Mouse (Mus musculus) MEL (cell line): ENCODE measurements around the gene Lhfp. TPM values are rescaled to one million over a fixed set of nuclear protein-coding genes. Genes with fewer than 3 reads are reported as not detected.

Experiments used
- DNase-seq: peaks from one replicate; pipeline ENCODE4 v3.0.0; 2011; ENCODE audit warnings: low read depth, low spot score
- H3K27ac ChIP-seq: 2 replicates; pipeline ENCODE4 v1.5.1; 2012; ENCODE audit warnings: low read depth, mild to moderate bottlenecking, control low read depth, low read length, moderate library complexity; ENCODE audit not compliant: control insufficient read depth
- H3K27me3 ChIP-seq, 2 experiments: fragments of 150-350 bp in 1 of 2; sonication (generic) in 1 of 2; 2 replicates each; pipeline ENCODE4 v1.6.1; 2012; ENCODE audit warnings: low read length in 2 of 2, mild to moderate bottlenecking in 2 of 2, improper control_type of control experiment in 1 of 2, moderate library complexity in 1 of 2; ENCODE audit not compliant: insufficient read depth in 2 of 2, control insufficient read depth in 1 of 2
- H3K36me3 ChIP-seq, 2 experiments: 2 replicates each; pipeline ENCODE4 v1.6.1; 2012 to 2014; ENCODE audit warnings: low read length in 2 of 2, improper control_type of control experiment in 1 of 2, inconsistent platforms in 1 of 2, mild to moderate bottlenecking in 1 of 2; ENCODE audit not compliant: insufficient read depth in 2 of 2, control insufficient read depth in 1 of 2
- H3K4me1 ChIP-seq, 2 experiments: fragments of 150-350 bp in 1 of 2; sonication (generic) in 1 of 2; 2 replicates each; pipeline ENCODE4 v1.6.1; 2012; ENCODE audit warnings: low read length in 2 of 2, improper control_type of control experiment in 1 of 2, mild to moderate bottlenecking in 1 of 2; ENCODE audit not compliant: insufficient read depth in 2 of 2, control insufficient read depth in 1 of 2
- H3K4me3 ChIP-seq, 2 experiments: fragments of 150-350 bp in 1 of 2; sonication (generic) in 1 of 2; 2 replicates each; pipeline ENCODE4 v1.5.1; 2012; ENCODE audit warnings: low read depth in 2 of 2, low read length in 2 of 2, mild to moderate bottlenecking in 2 of 2, moderate library complexity in 2 of 2, control low read depth in 1 of 2, improper control_type of control experiment in 1 of 2; ENCODE audit not compliant: control insufficient read depth in 1 of 2, insufficient read depth in 1 of 2
- H3K79me2 ChIP-seq: 2 replicates; pipeline ENCODE4 v1.6.1; 2012; ENCODE audit warnings: mild to moderate bottlenecking, low read length, moderate library complexity; ENCODE audit not compliant: control insufficient read depth, poor library complexity, insufficient read depth
- H3K9ac ChIP-seq: 2 replicates; pipeline ENCODE4 v1.6.1; 2012; ENCODE audit warnings: low read depth, mild to moderate bottlenecking, control low read depth, low read length, moderate library complexity; ENCODE audit not compliant: control insufficient read depth, poor library complexity, severe bottlenecking
- H3K9me3 ChIP-seq: fragments of 150-350 bp; sonication (generic); replicated peaks from 2 replicates; pipeline ENCODE4 v1.6.1; 2012; ENCODE audit warnings: mild to moderate bottlenecking, low read length, improper control_type of control experiment, moderate library complexity; ENCODE audit not compliant: insufficient read depth
- CHD1 ChIP-seq: IDR thresholded peaks from 2 replicates; pipeline ENCODE4 v1.6.1; 2012; ENCODE audit warnings: low read depth, mild to moderate bottlenecking, inconsistent platforms, low read length, improper control_type of control experiment
- E2F4 ChIP-seq: IDR thresholded peaks from 2 replicates; pipeline ENCODE4 v1.6.1; 2011; ENCODE audit warnings: low read depth, low read length, improper control_type of control experiment, borderline replicate concordance
- ELF1 ChIP-seq: IDR thresholded peaks from 2 replicates; pipeline ENCODE4 v1.6.1; 2014; ENCODE audit warnings: low read depth, mild to moderate bottlenecking, inconsistent platforms, low read length, improper control_type of control experiment, moderate library complexity
- EP300 ChIP-seq, 2 experiments: IDR thresholded peaks; 2 replicates each; pipeline ENCODE4 v1.6.1; 2011; ENCODE audit warnings: improper control_type of control experiment in 2 of 2, low read length in 2 of 2, low read depth in 1 of 2, mild to moderate bottlenecking in 1 of 2
- GABPA ChIP-seq: IDR thresholded peaks from 2 replicates; pipeline ENCODE4 v1.6.1; 2012; ENCODE audit warnings: low read depth, mild to moderate bottlenecking, inconsistent platforms, low read length, improper control_type of control experiment, moderate library complexity
- GATA1 ChIP-seq: IDR thresholded peaks from 2 replicates; pipeline ENCODE4 v1.6.1; 2011; ENCODE audit warnings: low read depth, low read length, improper control_type of control experiment
- JUND ChIP-seq: IDR thresholded peaks from 2 replicates; pipeline ENCODE4 v1.6.1; 2011; ENCODE audit warnings: low read depth, mild to moderate bottlenecking, improper control_type of control experiment, low read length
- MAX ChIP-seq: IDR thresholded peaks from 2 replicates; pipeline ENCODE4 v1.6.1; 2011; ENCODE audit warnings: low read length, improper control_type of control experiment
- MEF2A ChIP-seq: IDR thresholded peaks from 2 replicates; pipeline ENCODE4 v1.6.1; 2014; ENCODE audit warnings: low read depth, mild to moderate bottlenecking, inconsistent platforms, low read length, improper control_type of control experiment; ENCODE audit not compliant: poor library complexity, insufficient replicate concordance, severe bottlenecking; ENCODE audit errors: extremely low read depth
- MXI1 ChIP-seq: IDR thresholded peaks from 2 replicates; pipeline ENCODE4 v1.6.1; 2011; ENCODE audit warnings: mild to moderate bottlenecking, low read depth, low read length, improper control_type of control experiment
- MYC ChIP-seq: IDR thresholded peaks from 2 replicates; pipeline ENCODE4 v1.6.1; 2011; ENCODE audit warnings: low read depth, mild to moderate bottlenecking, low read length, improper control_type of control experiment, moderate library complexity
- POLR2A ChIP-seq, 2 experiments: IDR thresholded peaks; 2 replicates each; pipeline ENCODE4 v1.6.1; 2011 to 2012; ENCODE audit warnings: low read length in 2 of 2, mild to moderate bottlenecking in 2 of 2, control low read depth in 1 of 2, improper control_type of control experiment in 1 of 2, low read depth in 1 of 2, moderate library complexity in 1 of 2; ENCODE audit not compliant: control insufficient read depth in 1 of 2, insufficient read depth in 1 of 2, poor library complexity in 1 of 2
- POLR2AphosphoS2 ChIP-seq: IDR thresholded peaks from 2 replicates; pipeline ENCODE4 v1.6.1; 2011; ENCODE audit warnings: low read length, improper control_type of control experiment
- POLR2AphosphoS5 ChIP-seq: IDR thresholded peaks from 2 replicates; pipeline ENCODE4 v1.6.1; 2012; ENCODE audit warnings: low read depth, borderline replicate concordance, mild to moderate bottlenecking, inconsistent platforms, low read length, moderate library complexity, mixed read lengths
- SIN3A ChIP-seq: IDR thresholded peaks from 2 replicates; pipeline ENCODE4 v1.6.1; 2012; ENCODE audit warnings: low read length, improper control_type of control experiment, inconsistent platforms
- SMC3 ChIP-seq: IDR thresholded peaks from 2 replicates; pipeline ENCODE4 v1.6.1; 2011; ENCODE audit warnings: low read depth, low read length, improper control_type of control experiment
- TAL1 ChIP-seq: IDR thresholded peaks from 2 replicates; pipeline ENCODE4 v1.6.1; 2012; ENCODE audit warnings: mild to moderate bottlenecking, inconsistent platforms, low read length, moderate library complexity, mixed read lengths
- USF1 ChIP-seq: IDR thresholded peaks from 2 replicates; pipeline ENCODE4 v1.6.1; 2014; ENCODE audit warnings: low read depth, mild to moderate bottlenecking, inconsistent platforms, low read length, improper control_type of control experiment, moderate library complexity
- USF2 ChIP-seq, 2 experiments: IDR thresholded peaks; 2 replicates each; pipeline ENCODE4 v1.6.1; 2011 to 2012; ENCODE audit warnings: improper control_type of control experiment in 2 of 2, low read length in 2 of 2, borderline replicate concordance in 1 of 2, inconsistent platforms in 1 of 2, low read depth in 1 of 2, mild to moderate bottlenecking in 1 of 2; ENCODE audit not compliant: insufficient read depth in 1 of 2
- ZC3H11A ChIP-seq: IDR thresholded peaks from 2 replicates; pipeline ENCODE4 v1.6.1; 2012; ENCODE audit warnings: low read depth, mild to moderate bottlenecking, inconsistent platforms, low read length, improper control_type of control experiment
- ZMIZ1 ChIP-seq: IDR thresholded peaks from 2 replicates; pipeline ENCODE4 v1.6.1; 2012; ENCODE audit warnings: low read depth, mild to moderate bottlenecking, inconsistent platforms, low read length, improper control_type of control experiment, moderate library complexity
- polyA plus RNA-seq, 2 experiments: library from polyadenylated mRNA; stranded (reverse) in 1 of 2; unstranded in 1 of 2; fragments of >175 nt in 1 of 2; fragments of >200 nt in 1 of 2; gene quantifications; 2 replicates each; pipeline versions ENCODE4 v1.2.1 to v1.2.4; 2012; ENCODE audit warnings: low replicate concordance in 2 of 2, low read depth in 1 of 2; ENCODE audit not compliant: insufficient read length in 2 of 2, insufficient read depth in 1 of 2, missing spikeins in 1 of 2
- total RNA-seq: library from RNA; depleted of rRNA; stranded (reverse); fragments of 300-350 nt; gene quantifications from 2 replicates; pipeline ENCODE4 v1.2.3, GENCODE M21; 2012

Gene Lhfp
- total and polyA plus RNA-seq, 3 experiments = not detected

GRCm38 (mm10) chr3:53266116-53266515 lies 224.8 kb downstream of the Lhfp start:
- no peak for DNase-seq
- no peaks in the 10 kb centered on the region for H3K27me3 ChIP-seq
- H3K4me1 ChIP-seq = no peaks in the 10 kb centered on the region
- no peaks in the 10 kb centered on the region for H3K9me3 ChIP-seq
- no peaks in the 10 kb centered on the region for H3K79me2 ChIP-seq
- H3K36me3 ChIP-seq = no peaks in the 10 kb centered on the region
- H3K27ac ChIP-seq = no peak overlapping the region
- H3K4me3 ChIP-seq = no peak overlapping the region
- TF ChIP-seq GABPA (no peak), ELF1 (no peak), TAL1 (no peak), CHD1 (no peak), ZMIZ1 (no peak)
- TF ChIP-seq, all 39 proteins: peak for 0
- H3K9ac ChIP-seq = no peak overlapping the region

DNA sequence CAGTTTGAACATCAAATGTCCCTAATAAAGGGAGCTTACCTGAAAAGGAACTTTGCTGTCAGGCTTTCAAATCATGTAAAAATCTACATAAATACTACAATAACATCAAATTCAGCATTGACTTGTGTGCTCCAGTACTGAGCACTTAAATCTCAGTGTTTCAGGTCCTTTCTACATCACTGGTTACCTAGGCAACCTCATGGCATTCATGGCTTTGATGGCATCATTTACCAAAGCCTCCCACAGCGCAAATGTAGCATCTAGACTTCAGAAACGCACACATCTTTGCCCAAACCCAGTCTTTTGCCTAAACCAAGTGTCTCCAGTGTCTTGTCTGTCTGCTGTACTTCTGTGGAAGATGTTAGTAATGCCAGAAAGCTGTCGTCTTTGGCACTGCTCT lies 225.7 kb downstream of the Lhfp start:
- H3K36me3 ChIP-seq = no peaks in the 10 kb centered on the region
- H3K4me1 ChIP-seq = no peaks in the 10 kb centered on the region
- TF ChIP-seq MYC = no peak
- TF ChIP-seq EP300 (IDR thresholded peaks at IDR 0.05; ENCODE audit: low read depth in 1 of 2, low read length in 2 of 2) = no peak
- no peak for TF ChIP-seq SIN3A
- TF ChIP-seq ZMIZ1 = no peak
- TF ChIP-seq TAL1 = no peak
- TF ChIP-seq ELF1 = no peak
- no peak for TF ChIP-seq POLR2AphosphoS5
- no peak for TF ChIP-seq MAX
- no peak for TF ChIP-seq USF2 (IDR thresholded peaks at IDR 0.05; ENCODE audit: borderline replicate concordance in 1 of 2, insufficient read depth in 1 of 2, low read depth in 1 of 2, low read length in 2 of 2)
- no peak for TF ChIP-seq POLR2A (IDR thresholded peaks at IDR 0.05; ENCODE audit: control insufficient read depth in 1 of 2, insufficient read depth in 1 of 2, low read depth in 1 of 2, low read length in 2 of 2, poor library complexity in 1 of 2)
- TF ChIP-seq USF1 = no peak
- no peak for TF ChIP-seq E2F4
- no peak for TF ChIP-seq MEF2A
- no peak for TF ChIP-seq POLR2AphosphoS2
- TF ChIP-seq SMC3 = no peak
- no peak for TF ChIP-seq ZC3H11A
- no peak for TF ChIP-seq JUND
- TF ChIP-seq MXI1 = no peak
- TF ChIP-seq CHD1 = no peak
- no peak for TF ChIP-seq GATA1
- no peak overlapping the region for H3K9ac ChIP-seq
- no peak for DNase-seq
- no peak overlapping the region for H3K4me3 ChIP-seq
- H3K27me3 ChIP-seq = no peaks in the 10 kb centered on the region
- no peaks in the 10 kb centered on the region for H3K9me3 ChIP-seq
- no peak overlapping the region for H3K27ac ChIP-seq
- H3K79me2 ChIP-seq = no peaks in the 10 kb centered on the region
